Mouse (Mus musculus) liver, postnatal 0 days (tissue): ENCODE measurements around the gene Gm10197. TPM values are rescaled to one million over a fixed set of nuclear protein-coding genes. Genes with fewer than 3 reads are reported as not detected.

Source experiments
- ATAC-seq: fragments of 200-750 bp; cut with Nextera tagmentation; 2 replicates; pipeline ENCODE4 v1.8.0; 2017; ENCODE audit warnings: mild to moderate bottlenecking, moderate library complexity
- DNase-seq: peaks from one replicate; pipeline ENCODE4 v3.0.0-alpha.2; 2016
- H3K27ac ChIP-seq: fragments of 300-500 bp; sonication (generic); 2 replicates; pipeline ENCODE4 v1.5.1; 2014; ENCODE audit warnings: antibody characterized with exemption, moderate library complexity, mild to moderate bottlenecking, low read depth
- H3K27me3 ChIP-seq: fragments of 300-500 bp; sonication (generic); 2 replicates; pipeline ENCODE4 v1.6.1; 2014; ENCODE audit warnings: low read length, control low read depth, mixed read lengths; ENCODE audit not compliant: insufficient read depth
- H3K36me3 ChIP-seq: fragments of 300-500 bp; sonication (generic); replicated peaks from 2 replicates; pipeline ENCODE4 v1.6.1; 2014; ENCODE audit warnings: mild to moderate bottlenecking, control low read depth, low read length, moderate library complexity, mixed read lengths; ENCODE audit not compliant: insufficient read depth
- H3K4me1 ChIP-seq: fragments of 300-500 bp; sonication (generic); 2 replicates; pipeline ENCODE4 v1.6.1; 2014; ENCODE audit warnings: antibody characterized with exemption, mild to moderate bottlenecking, control low read depth; ENCODE audit not compliant: insufficient read depth
- H3K4me2 ChIP-seq: fragments of 300-500 bp; sonication (generic); 2 replicates; pipeline ENCODE4 v1.6.1; 2014; ENCODE audit warnings: low read depth, mild to moderate bottlenecking, low read length, moderate library complexity, mixed read lengths
- H3K4me3 ChIP-seq: fragments of 300-500 bp; sonication (generic); 2 replicates; pipeline ENCODE4 v1.5.1; 2014; ENCODE audit warnings: low read depth, low read length
- H3K9ac ChIP-seq: fragments of 300-500 bp; sonication (generic); replicated peaks from 2 replicates; pipeline ENCODE4 v1.6.1; 2014; ENCODE audit warnings: mild to moderate bottlenecking, moderate library complexity
- H3K9me3 ChIP-seq: fragments of 300-500 bp; sonication (generic); 2 replicates; pipeline ENCODE4 v1.6.1; 2016; ENCODE audit warnings: mild to moderate bottlenecking, control low read depth, low read length, mixed read lengths
- CTCF ChIP-seq: sonication (generic); IDR thresholded peaks from 2 replicates; pipeline ENCODE4 v1.5.1; 2016; ENCODE audit warnings: antibody characterized with exemption, low read depth
- EP300 ChIP-seq: IDR thresholded peaks from 2 replicates; pipeline ENCODE4 v1.6.1; 2016; ENCODE audit warnings: antibody characterized with exemption, low read depth, mild to moderate bottlenecking
- WGBS: fragments of 180-500 bp; shearing (Covaris S2); extraction: QIAGEN DNeasy Blood & Tissue Kit; methylation state at CpG from one replicate; pipeline ENCODE4 v1.1.7; 2014; ENCODE audit not compliant: insufficient replicate concordance; 5-methylcytosine and 5-hydroxymethylcytosine counted together
- polyA plus RNA-seq: library from polyadenylated mRNA; unstranded; fragments of >200 nt; fragmentation: Nextera tagmentation; extraction: Ambion mirVana; gene quantifications from 2 replicates; pipeline ENCODE4 v1.2.1, GENCODE M21; 2015

Gene Gm10197
- polyA plus RNA-seq, 1 experiment from 2014 or later, result not detected

DNA sequence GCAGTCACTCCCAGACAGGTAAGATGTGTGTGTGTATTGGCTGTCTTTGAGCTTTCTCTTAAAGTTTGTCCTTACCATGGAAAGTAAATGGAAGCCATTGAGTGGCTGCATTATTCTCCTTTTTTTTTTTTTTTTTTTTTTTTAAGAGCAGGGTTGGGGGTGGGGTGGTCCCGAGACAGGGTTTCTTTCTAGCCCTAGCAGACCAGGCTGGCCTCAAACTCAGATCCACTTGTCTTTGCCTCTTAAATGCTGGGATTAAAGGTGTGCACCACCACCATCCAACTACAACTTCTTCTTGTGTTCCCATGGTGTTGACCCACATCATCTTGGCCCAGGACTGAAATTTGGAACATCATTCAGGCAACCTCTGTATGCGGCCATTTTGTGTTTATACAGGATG is 2.0 kb upstream of the Gm10197 start:
- Histone ChIP-seq H3K27me3 (no peaks in the 10 kb centered on the region), H3K27ac (no peak overlapping the region), H3K9me3 (no peaks in the 10 kb centered on the region), H3K4me2 (no peak overlapping the region), H3K9ac (no peak overlapping the region), H3K4me1 (peaks cover 3% of the 10 kb centered on the region; the same call in 1 of the 2 replicates), H3K4me3 (no peak overlapping the region), H3K36me3 (peaks cover 57% of the 10 kb centered on the region)
- no peak for DNase-seq
- ATAC-seq, result no peak
- TF ChIP-seq CTCF, result no peak
- no peak for TF ChIP-seq EP300
- 88% methylated on average over 2 of the region's 2 CpGs for WGBS

- Histone ChIP-seq H3K4me1 (peaks cover 3% of the 10 kb centered on the region; the same call in 1 of the 2 replicates), H3K27ac (no peak overlapping the region), H3K9ac (no peak overlapping the region), H3K27me3 (no peaks in the 10 kb centered on the region), H3K4me3 (no peak overlapping the region), H3K9me3 (no peaks in the 10 kb centered on the region), H3K4me2 (no peak overlapping the region), H3K36me3 (peaks cover 41% of the 10 kb centered on the region)
- TF ChIP-seq CTCF (no peak), EP300 (no peak)
- WGBS, result 84% methylated on average over 15 of the region's 15 CpGs
- ATAC-seq (no peak), DNase-seq (no peak)
Observed at GRCm38 (mm10) chr19:53370233-53370632, 1.3 kb downstream of the Gm10197 start.

- peak; percentile 60 for ATAC-seq
- no peaks in the 10 kb centered on the region for H3K9me3 ChIP-seq
- H3K9ac ChIP-seq, result 0 out of 2 replicates have a peak overlapping the region, but pooled peaks have one; percentile 21
- no peak overlapping the region for H3K27ac ChIP-seq
- peaks cover 34% of the 10 kb centered on the region for H3K36me3 ChIP-seq
- no peaks in the 10 kb centered on the region for H3K27me3 ChIP-seq
- no peak for TF ChIP-seq EP300
- TF ChIP-seq CTCF, result peak; percentile 92
- H3K4me2 ChIP-seq, result peak overlapping the region; percentile 42; the same call in 1 of the 2 replicates
- H3K4me1 ChIP-seq, result peaks cover 4% of the 10 kb centered on the region; the same call in 1 of the 2 replicates
- no peak overlapping the region for H3K4me3 ChIP-seq
- peak; percentile 82 for DNase-seq
- 37% methylated on average over 14 of the region's 14 CpGs for WGBS
Observed at GRCm38 (mm10) chr19:53369469-53370043, 2.0 kb downstream of the Gm10197 start.

- Histone ChIP-seq H3K9ac (no peak overlapping the region), H3K27me3 (no peaks in the 10 kb centered on the region), H3K4me2 (no peak overlapping the region), H3K9me3 (no peaks in the 10 kb centered on the region), H3K27ac (no peak overlapping the region), H3K4me1 (peaks cover 6% of the 10 kb centered on the region; the same call in 1 of the 2 replicates), H3K36me3 (peaks cover 16% of the 10 kb centered on the region), H3K4me3 (no peak overlapping the region)
- TF ChIP-seq EP300 (no peak), CTCF (no peak)
- DNase-seq (no peak), ATAC-seq (no peak)
- WGBS, result 87% methylated on average over 7 of the region's 7 CpGs
Observed at GRCm38 (mm10) chr19:53366881-53367280, 4.7 kb downstream of the Gm10197 start.

GRCm38 (mm10) chr19:53366057-53366775 is 5.3 kb downstream of the Gm10197 start:
- Histone ChIP-seq H3K36me3 (peaks cover 9% of the 10 kb centered on the region), H3K27ac (no peak overlapping the region), H3K4me3 (no peak overlapping the region), H3K9me3 (no peaks in the 10 kb centered on the region), H3K9ac (no peak overlapping the region), H3K4me2 (no peak overlapping the region), H3K4me1 (peaks cover 6% of the 10 kb centered on the region; the same call in 1 of the 2 replicates), H3K27me3 (no peaks in the 10 kb centered on the region)
- WGBS, result 79% methylated on average over 11 of the region's 11 CpGs
- no peak for ATAC-seq
- DNase-seq, result no peak
- TF ChIP-seq EP300 (no peak), CTCF (no peak)

DNA sequence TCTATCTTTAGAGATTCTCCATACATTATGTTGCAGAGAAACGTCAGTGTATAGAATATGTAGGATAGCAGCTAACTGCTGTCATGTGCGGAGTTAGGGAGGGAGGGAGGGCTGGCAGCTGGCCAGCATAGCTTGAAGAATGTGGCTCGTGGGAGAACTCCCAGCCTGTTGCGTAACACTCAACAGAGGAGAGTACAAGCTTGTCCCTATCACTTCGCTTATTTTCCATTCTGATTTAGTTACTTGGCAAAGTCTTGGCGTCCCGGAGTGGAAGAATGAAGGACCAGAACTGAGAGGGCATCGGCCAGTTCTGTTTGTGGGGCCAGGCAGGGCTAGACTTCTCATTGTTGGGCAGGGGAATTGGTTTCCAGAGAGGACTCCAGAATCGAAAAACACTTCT is 6.6 kb downstream of the Gm10197 start:
- DNase-seq (peak; percentile 73), ATAC-seq (0 out of 2 replicates have a peak, but pooled peaks have one; percentile 31)
- 33% methylated on average over 9 of the region's 9 CpGs for WGBS
- peaks cover 6% of the 10 kb centered on the region; the same call in 1 of the 2 replicates for H3K4me1 ChIP-seq
- H3K36me3 ChIP-seq, result peaks cover under 1% of the 10 kb centered on the region
- H3K9ac ChIP-seq, result no peak overlapping the region
- TF ChIP-seq EP300 (no peak), CTCF (no peak)
- H3K9me3 ChIP-seq, result no peaks in the 10 kb centered on the region
- no peak overlapping the region for H3K4me3 ChIP-seq
- no peaks in the 10 kb centered on the region for H3K27me3 ChIP-seq
- H3K4me2 ChIP-seq, result peak overlapping the region; percentile 55
- peak overlapping the region; percentile 65 for H3K27ac ChIP-seq
